ENCODE assay signal across 16 mouse cellular contexts in the genomic region with DNA sequence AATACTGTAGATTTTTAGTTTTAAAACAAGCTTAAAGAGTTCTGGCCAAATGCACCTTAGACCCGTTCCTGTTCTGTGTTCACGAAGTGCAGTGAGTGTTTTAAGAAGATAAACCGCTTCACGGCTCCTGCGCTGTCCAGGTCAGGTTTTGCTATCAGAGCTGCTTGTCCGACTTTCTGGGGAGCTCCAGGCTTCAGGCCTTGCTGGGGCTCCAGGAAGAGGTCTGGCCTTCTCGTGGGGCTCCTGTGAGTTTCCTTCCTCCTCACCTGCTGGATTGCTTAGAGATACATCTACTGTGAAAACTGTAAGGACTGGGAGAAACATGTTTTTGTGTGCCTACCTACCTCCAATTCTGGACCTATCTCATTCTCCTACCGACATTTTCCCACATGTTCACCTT.
"Had no signal": no experiment of that assay in that cellular context is flagged by ENCODE, and none has a peak within 500 bp of the region (broad histone marks: within the 10 kb centered on the region; RNA-seq: fewer than 3 reads in every experiment).

No protein-coding gene starts in this region.

- H3K4me2 ChIP-seq: neural tube, embryonic 13.5 days; neural tube, embryonic 15.5 days; stomach, embryonic 15.5 days had no signal

- H3K4me3 ChIP-seq: neural tube, embryonic 13.5 days; neural tube, embryonic 15.5 days; stomach, embryonic 15.5 days had no signal

- H3K36me3 ChIP-seq: stomach, embryonic 15.5 days had no signal

- H3K27ac ChIP-seq: neural tube, embryonic 13.5 days; neural tube, embryonic 15.5 days; stomach, embryonic 15.5 days; stomach, postnatal 0 days had no signal

- H3K9ac ChIP-seq: neural tube, embryonic 13.5 days; neural tube, embryonic 15.5 days; stomach, embryonic 15.5 days had no signal

- H3K4me1 ChIP-seq: neural tube, embryonic 13.5 days; neural tube, embryonic 15.5 days had no signal

- H3K9me3 ChIP-seq: neural tube, embryonic 13.5 days; neural tube, embryonic 15.5 days; stomach, embryonic 15.5 days had no signal

- DNase-seq: retina, postnatal 1 day; right cerebral cortex, adult 18-20 months; right cerebral cortex, postnatal 14 days; right cerebral cortex, postnatal 25 days; right cerebral cortex, postnatal 4 days; spleen, adult 18-20 months; thymus, adult 18-20 months; thymus, adult 2 months; thymus, postnatal 14 days; thymus, postnatal 25 days; thymus, postnatal 36 days; thymus, postnatal 4 days had no signal

- H3K27me3 ChIP-seq: neural tube, embryonic 13.5 days; neural tube, embryonic 15.5 days; stomach, embryonic 15.5 days had no signal
